Mouse (Mus musculus) liver, postnatal 0 days (tissue): Measurements from ENCODE around the gene Dync1li2. TPM values are rescaled to one million over a fixed set of nuclear protein-coding genes. Genes with fewer than 3 reads are reported as not detected.

Experiments
- ATAC-seq: fragments of 200-750 bp; cut with Nextera tagmentation; 2 replicates; pipeline ENCODE4 v1.8.0; 2017; ENCODE audit warnings: mild to moderate bottlenecking, moderate library complexity
- DNase-seq: peaks from one replicate; pipeline ENCODE4 v3.0.0-alpha.2; 2016
- H3K27ac ChIP-seq: fragments of 300-500 bp; sonication (generic); 2 replicates; pipeline ENCODE4 v1.5.1; 2014; ENCODE audit warnings: antibody characterized with exemption, moderate library complexity, mild to moderate bottlenecking, low read depth
- H3K27me3 ChIP-seq: fragments of 300-500 bp; sonication (generic); 2 replicates; pipeline ENCODE4 v1.6.1; 2014; ENCODE audit warnings: low read length, control low read depth, mixed read lengths; ENCODE audit not compliant: insufficient read depth
- H3K36me3 ChIP-seq: fragments of 300-500 bp; sonication (generic); replicated peaks from 2 replicates; pipeline ENCODE4 v1.6.1; 2014; ENCODE audit warnings: mild to moderate bottlenecking, control low read depth, low read length, moderate library complexity, mixed read lengths; ENCODE audit not compliant: insufficient read depth
- H3K4me1 ChIP-seq: fragments of 300-500 bp; sonication (generic); 2 replicates; pipeline ENCODE4 v1.6.1; 2014; ENCODE audit warnings: antibody characterized with exemption, mild to moderate bottlenecking, control low read depth; ENCODE audit not compliant: insufficient read depth
- H3K4me2 ChIP-seq: fragments of 300-500 bp; sonication (generic); 2 replicates; pipeline ENCODE4 v1.6.1; 2014; ENCODE audit warnings: low read depth, mild to moderate bottlenecking, low read length, moderate library complexity, mixed read lengths
- H3K4me3 ChIP-seq: fragments of 300-500 bp; sonication (generic); 2 replicates; pipeline ENCODE4 v1.5.1; 2014; ENCODE audit warnings: low read depth, low read length
- H3K9ac ChIP-seq: fragments of 300-500 bp; sonication (generic); replicated peaks from 2 replicates; pipeline ENCODE4 v1.6.1; 2014; ENCODE audit warnings: mild to moderate bottlenecking, moderate library complexity
- H3K9me3 ChIP-seq: fragments of 300-500 bp; sonication (generic); 2 replicates; pipeline ENCODE4 v1.6.1; 2016; ENCODE audit warnings: mild to moderate bottlenecking, control low read depth, low read length, mixed read lengths
- CTCF ChIP-seq: sonication (generic); IDR thresholded peaks from 2 replicates; pipeline ENCODE4 v1.5.1; 2016; ENCODE audit warnings: antibody characterized with exemption, low read depth
- EP300 ChIP-seq: IDR thresholded peaks from 2 replicates; pipeline ENCODE4 v1.6.1; 2016; ENCODE audit warnings: antibody characterized with exemption, low read depth, mild to moderate bottlenecking
- WGBS: fragments of 180-500 bp; shearing (Covaris S2); extraction: QIAGEN DNeasy Blood & Tissue Kit; methylation state at CpG from one replicate; pipeline ENCODE4 v1.1.7; 2014; ENCODE audit not compliant: insufficient replicate concordance; 5-methylcytosine and 5-hydroxymethylcytosine counted together
- polyA plus RNA-seq: library from polyadenylated mRNA; unstranded; fragments of >200 nt; fragmentation: Nextera tagmentation; extraction: Ambion mirVana; gene quantifications from 2 replicates; pipeline ENCODE4 v1.2.1, GENCODE M21; 2015

Dync1li2 gene
- polyA plus RNA-seq, 1 experiment from 2014 or later = 8.4 TPM

- 84% methylated on average over 6 of the region's 6 CpGs for WGBS
- ATAC-seq = no peak
- Histone ChIP-seq H3K4me3 (no peak overlapping the region), H3K9ac (no peak overlapping the region), H3K4me1 (peaks cover 11% of the 10 kb centered on the region), H3K4me2 (no peak overlapping the region), H3K36me3 (no peaks in the 10 kb centered on the region), H3K27ac (no peak overlapping the region), H3K9me3 (no peaks in the 10 kb centered on the region), H3K27me3 (peaks cover 6% of the 10 kb centered on the region)
- DNase-seq = no peak
- no peak for TF ChIP-seq EP300
Measured at GRCm38 (mm10) chr8:104393767-104394166, 49.1 kb downstream of the Dync1li2 start.

GRCm38 (mm10) chr8:104393139-104393538 is 49.7 kb downstream of the Dync1li2 start:
- no peak overlapping the region for H3K9ac ChIP-seq
- WGBS = 83% methylated on average over 6 of the region's 7 CpGs
- H3K36me3 ChIP-seq = no peaks in the 10 kb centered on the region
- H3K4me2 ChIP-seq = no peak overlapping the region
- H3K4me1 ChIP-seq = peaks cover 11% of the 10 kb centered on the region
- no peak overlapping the region for H3K4me3 ChIP-seq
- no peak overlapping the region for H3K27ac ChIP-seq
- no peaks in the 10 kb centered on the region for H3K9me3 ChIP-seq
- DNase-seq (no peak), ATAC-seq (no peak)
- peaks cover 6% of the 10 kb centered on the region for H3K27me3 ChIP-seq
- TF ChIP-seq CTCF (no peak), EP300 (no peak)

GRCm38 (mm10) chr8:104390245-104390644 is 52.6 kb downstream of the Dync1li2 start:
- Histone ChIP-seq H3K9me3 (no peaks in the 10 kb centered on the region), H3K27me3 (peaks cover 5% of the 10 kb centered on the region), H3K4me3 (no peak overlapping the region), H3K27ac (no peak overlapping the region), H3K36me3 (no peaks in the 10 kb centered on the region), H3K9ac (no peak overlapping the region), H3K4me2 (no peak overlapping the region), H3K4me1 (peaks cover 7% of the 10 kb centered on the region)
- ATAC-seq (no peak), DNase-seq (no peak)
- WGBS = 70% methylated on average over 8 of the region's 8 CpGs
- TF ChIP-seq CTCF = no peak
- TF ChIP-seq EP300 = no peak

GRCm38 (mm10) chr8:104387980-104388379 is 54.9 kb downstream of the Dync1li2 start:
- DNase-seq (peak; percentile 35), ATAC-seq (peak; percentile 40)
- Histone ChIP-seq H3K36me3 (no peaks in the 10 kb centered on the region), H3K4me3 (no peak overlapping the region), H3K27me3 (no peaks in the 10 kb centered on the region), H3K4me2 (no peak overlapping the region), H3K27ac (no peak overlapping the region), H3K4me1 (peaks cover 5% of the 10 kb centered on the region; the same call in 1 of the 2 replicates), H3K9me3 (no peaks in the 10 kb centered on the region), H3K9ac (no peak overlapping the region)
- no peak for TF ChIP-seq CTCF
- no peak for TF ChIP-seq EP300
- 78% methylated on average over 2 of the region's 2 CpGs for WGBS

- TF ChIP-seq CTCF (no peak), EP300 (no peak)
- no peak for DNase-seq
- Histone ChIP-seq H3K27ac (no peak overlapping the region), H3K36me3 (no peaks in the 10 kb centered on the region), H3K9me3 (no peaks in the 10 kb centered on the region), H3K4me1 (peaks cover 7% of the 10 kb centered on the region; the same call in 1 of the 2 replicates), H3K4me3 (no peak overlapping the region), H3K4me2 (no peak overlapping the region), H3K9ac (no peak overlapping the region), H3K27me3 (no peaks in the 10 kb centered on the region)
- WGBS = 63% methylated on average over 7 of the region's 7 CpGs
- no peak for ATAC-seq
Measured at GRCm38 (mm10) chr8:104387501-104387900, 55.3 kb downstream of the Dync1li2 start.

GRCm38 (mm10) chr8:104386693-104387092 is 56.2 kb downstream of the Dync1li2 start:
- Histone ChIP-seq H3K36me3 (no peaks in the 10 kb centered on the region), H3K4me2 (no peak overlapping the region), H3K9ac (no peak overlapping the region), H3K27me3 (no peaks in the 10 kb centered on the region), H3K9me3 (no peaks in the 10 kb centered on the region), H3K4me3 (no peak overlapping the region), H3K4me1 (peaks cover 7% of the 10 kb centered on the region; the same call in 1 of the 2 replicates), H3K27ac (no peak overlapping the region)
- no peak for TF ChIP-seq CTCF
- TF ChIP-seq EP300 = no peak
- no peak for DNase-seq
- ATAC-seq = no peak
- 52% methylated on average over 4 of the region's 4 CpGs for WGBS

GRCm38 (mm10) chr8:104383977-104384376 is 58.9 kb downstream of the Dync1li2 start:
- DNase-seq (peak; percentile 44), ATAC-seq (peak; percentile 87)
- Histone ChIP-seq H3K4me1 (peaks cover 7% of the 10 kb centered on the region; the same call in 1 of the 2 replicates), H3K36me3 (no peaks in the 10 kb centered on the region), H3K27me3 (no peaks in the 10 kb centered on the region), H3K4me3 (no peak overlapping the region), H3K9ac (no peak overlapping the region), H3K4me2 (no peak overlapping the region), H3K27ac (peak overlapping the region; percentile 62; the same call in 1 of the 2 replicates), H3K9me3 (no peaks in the 10 kb centered on the region)
- 38% methylated on average over 3 of the region's 3 CpGs for WGBS
- TF ChIP-seq EP300 (no peak), CTCF (no peak)
